In the genomic region with DNA sequence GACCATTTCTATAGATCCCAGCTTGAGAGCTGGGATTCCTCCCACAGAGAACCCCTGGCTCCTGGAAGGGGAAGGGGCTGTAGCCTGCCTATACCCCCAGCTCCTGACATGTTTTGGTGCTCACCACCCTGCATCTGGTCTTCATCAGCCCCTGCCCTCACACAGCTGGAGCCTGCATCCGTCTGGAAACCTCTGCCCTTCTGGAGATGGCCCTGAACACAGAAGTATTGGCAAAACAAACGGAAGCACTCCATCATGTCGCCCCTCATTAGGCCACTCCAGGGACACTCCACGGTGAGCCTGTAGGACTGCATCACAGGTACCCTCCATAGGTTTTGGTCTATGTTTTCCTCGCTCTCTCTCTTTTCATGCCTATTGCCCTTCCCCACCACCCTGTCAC, we compare ENCODE assay signal across 28 mouse cellular contexts.
DNase-seq lines count a peak whose midpoint lies in the region; ATAC-seq lines count a peak whose summit lies in the region.
"Had no signal": no experiment of that assay in that cellular context is flagged by ENCODE, and none has a peak within 500 bp of the region (broad histone marks: within the 10 kb centered on the region; RNA-seq: fewer than 3 reads in every experiment).

No protein-coding gene starts in this region.

- no peak overlapping the region for H3K4me3 ChIP-seq in hindbrain, embryonic 10.5 days
- no peak overlapping the region for H3K4me3 ChIP-seq in hindbrain, embryonic 14.5 days (replicated peaks; ENCODE audit: low read length)
- no peak overlapping the region for H3K4me3 ChIP-seq in limb, embryonic 10.5 days
- H3K4me3 ChIP-seq in liver, embryonic 11.5 days (ENCODE audit: low read depth, low read length) = no peak overlapping the region
- H3K4me3 ChIP-seq: embryonic facial prominence, embryonic 12.5 days; embryonic facial prominence, embryonic 15.5 days; heart, embryonic 12.5 days; heart, embryonic 15.5 days; hindbrain, embryonic 15.5 days had no signal

- no peaks in the 10 kb centered on the region for H3K9me3 ChIP-seq in hindbrain, embryonic 10.5 days
- no peaks in the 10 kb centered on the region for H3K9me3 ChIP-seq in hindbrain, embryonic 14.5 days (ENCODE audit: control insufficient read depth, low read length)
- H3K9me3 ChIP-seq in limb, embryonic 10.5 days (replicated peaks) = no peaks in the 10 kb centered on the region
- H3K9me3 ChIP-seq in liver, embryonic 11.5 days (ENCODE audit: control insufficient read depth, low read length) = no peaks in the 10 kb centered on the region
- H3K9me3 ChIP-seq: embryonic facial prominence, embryonic 12.5 days; embryonic facial prominence, embryonic 15.5 days; heart, embryonic 12.5 days; heart, embryonic 15.5 days; hindbrain, embryonic 15.5 days had no signal

- peak; percentile 23 for DNase-seq in hindbrain, embryonic 10.5 days (ENCODE audit: low spot score)
- no peak for DNase-seq in hindbrain, embryonic 14.5 days (ENCODE audit: low spot score)
- peak; percentile 47 for DNase-seq in embryo, embryonic 11 days
- DNase-seq in limb, embryonic 10.5 days (ENCODE audit: low spot score) = peak; percentile 81
- DNase-seq in liver, embryonic 11.5 days (ENCODE audit: low spot score) = no peak
- DNase-seq in cerebellum, adult 11-12 months = no peak
- no peak for DNase-seq in liver
- DNase-seq: adrenal gland, adult 2 months; adrenal gland, postnatal 14 days; B cell, adult 2 months; cerebellum, adult 11 months; cerebellum, adult 8-10 months; cerebellum, postnatal 10 days; cerebellum, postnatal 36 days; forebrain, postnatal 0 days; gastrocnemius, postnatal 25 days; heart, adult 18-20 months; heart, postnatal 10 days; heart, postnatal 36 days had no signal

- 68% methylated on average over 5 of the region's 5 CpGs for WGBS in hindbrain, embryonic 10.5 days
- WGBS in hindbrain, embryonic 14.5 days = 65% methylated on average over 5 of the region's 5 CpGs
- WGBS in limb, embryonic 10.5 days = 23% methylated on average over 5 of the region's 5 CpGs
- WGBS in liver, embryonic 11.5 days = 51% methylated on average over 5 of the region's 5 CpGs

- no peak overlapping the region for H3K4me2 ChIP-seq in hindbrain, embryonic 14.5 days (replicated peaks)
- no peak overlapping the region for H3K4me2 ChIP-seq in liver, embryonic 11.5 days
- H3K4me2 ChIP-seq: embryonic facial prominence, embryonic 12.5 days; embryonic facial prominence, embryonic 15.5 days; heart, embryonic 12.5 days; heart, embryonic 15.5 days; hindbrain, embryonic 15.5 days had no signal

- H3K9ac ChIP-seq in hindbrain, embryonic 14.5 days = no peak overlapping the region
- H3K9ac ChIP-seq in liver, embryonic 11.5 days (ENCODE audit: low read depth, low read length) = no peak overlapping the region
- H3K9ac ChIP-seq: embryonic facial prominence, embryonic 12.5 days; embryonic facial prominence, embryonic 15.5 days; forebrain, postnatal 0 days; heart, embryonic 12.5 days; heart, embryonic 15.5 days; hindbrain, embryonic 15.5 days had no signal

- no peaks in the 10 kb centered on the region for H3K36me3 ChIP-seq in hindbrain, embryonic 10.5 days
- H3K36me3 ChIP-seq in hindbrain, embryonic 14.5 days (replicated peaks; ENCODE audit: control insufficient read depth, insufficient read depth) = no peaks in the 10 kb centered on the region
- H3K36me3 ChIP-seq in limb, embryonic 10.5 days = no peaks in the 10 kb centered on the region
- H3K36me3 ChIP-seq in liver, embryonic 11.5 days (ENCODE audit: control insufficient read depth, insufficient read depth, low read length) = no peaks in the 10 kb centered on the region
- H3K36me3 ChIP-seq: embryonic facial prominence, embryonic 12.5 days; embryonic facial prominence, embryonic 15.5 days; G1E; heart, embryonic 12.5 days; heart, embryonic 15.5 days; hindbrain, embryonic 15.5 days had no signal

- H3K27me3 ChIP-seq in hindbrain, embryonic 10.5 days (ENCODE audit: insufficient read depth, poor library complexity, severe bottlenecking) = peaks cover 97% of the 10 kb centered on the region
- H3K27me3 ChIP-seq in hindbrain, embryonic 14.5 days (ENCODE audit: control insufficient read depth, insufficient read depth, low read length) = peaks cover 57% of the 10 kb centered on the region
- H3K27me3 ChIP-seq in limb, embryonic 10.5 days (ENCODE audit: low read depth, poor library complexity, severe bottlenecking) = peaks cover 72% of the 10 kb centered on the region
- H3K27me3 ChIP-seq in liver, embryonic 11.5 days (replicated peaks; ENCODE audit: control insufficient read depth, insufficient read depth, low read length) = peaks cover 2% of the 10 kb centered on the region; the same call in 1 of the 2 replicates
- H3K27me3 ChIP-seq: CH12.LX had no signal

- peaks cover 20% of the 10 kb centered on the region for H3K4me1 ChIP-seq in hindbrain, embryonic 10.5 days (replicated peaks)
- 0 out of 2 replicates have a peak, but pooled peaks cover 4% of the 10 kb centered on the region for H3K4me1 ChIP-seq in hindbrain, embryonic 14.5 days (replicated peaks; ENCODE audit: control insufficient read depth, insufficient read depth, low read length)
- H3K4me1 ChIP-seq in limb, embryonic 10.5 days = peaks cover 79% of the 10 kb centered on the region
- H3K4me1 ChIP-seq in liver, embryonic 11.5 days (replicated peaks; ENCODE audit: control insufficient read depth, insufficient read depth, low read length) = 0 out of 2 replicates have a peak, but pooled peaks cover 3% of the 10 kb centered on the region

- no peak for ATAC-seq in hindbrain, embryonic 14.5 days (ENCODE audit: low FRiP score)
- ATAC-seq in liver, embryonic 11.5 days (replicated peaks; ENCODE audit: low FRiP score) = no peak
- ATAC-seq: forebrain, embryonic 14.5 days; forebrain, postnatal 0 days; Patski had no signal

- no peak overlapping the region for H3K27ac ChIP-seq in hindbrain, embryonic 10.5 days
- H3K27ac ChIP-seq in hindbrain, embryonic 14.5 days = no peak overlapping the region
- H3K27ac ChIP-seq in limb, embryonic 10.5 days = no peak overlapping the region
- no peak overlapping the region for H3K27ac ChIP-seq in liver, embryonic 11.5 days (ENCODE audit: low read depth, low read length)
- H3K27ac ChIP-seq: embryonic facial prominence, embryonic 12.5 days; embryonic facial prominence, embryonic 15.5 days; heart, embryonic 15.5 days; hindbrain, embryonic 15.5 days had no signal

Comparison
In these comparisons a context has a peak if more than half of its experiments do, and no peak if none do; other contexts are left out.
1. DNase-seq: peak in hindbrain, embryonic 10.5 days (single experiment), embryo, embryonic 11 days (single experiment) and limb, embryonic 10.5 days (single experiment); none in hindbrain, embryonic 14.5 days (single experiment), liver, embryonic 11.5 days (single experiment), cerebellum, adult 11-12 months (single experiment) and liver (single experiment).